Mouse (Mus musculus) kidney, postnatal 0 days (tissue): Measurements from ENCODE around the gene Cxcr2. TPM values are rescaled to one million over a fixed set of nuclear protein-coding genes. Genes with fewer than 3 reads are reported as not detected.

Experiments used
- ATAC-seq: fragments of 200-750 bp; cut with Nextera tagmentation; replicated peaks from 2 replicates; pipeline ENCODE4 v1.8.0; 2017; ENCODE audit warnings: low read depth, moderate number of reproducible peaks, moderate TSS enrichment, moderate library complexity; ENCODE audit not compliant: low FRiP score
- DNase-seq: peaks from one replicate; pipeline ENCODE4 v3.0.0-alpha.2; 2016; ENCODE audit warnings: low spot score
- H3K27ac ChIP-seq: fragments of 300-500 bp; sonication (generic); 2 replicates; pipeline ENCODE4 v1.5.1; 2014; ENCODE audit warnings: mild to moderate bottlenecking
- H3K27me3 ChIP-seq: fragments of 300-500 bp; sonication (generic); 2 replicates; pipeline ENCODE4 v1.6.1; 2014; ENCODE audit warnings: low read length, mixed read lengths; ENCODE audit not compliant: insufficient read depth
- H3K36me3 ChIP-seq: fragments of 300-500 bp; sonication (generic); 2 replicates; pipeline ENCODE4 v1.6.1; 2014; ENCODE audit warnings: low read length, mixed read lengths; ENCODE audit not compliant: insufficient read depth
- H3K4me1 ChIP-seq: fragments of 300-500 bp; sonication (generic); replicated peaks from 2 replicates; pipeline ENCODE4 v1.6.1; 2014; ENCODE audit warnings: antibody characterized with exemption, low read length, mixed read lengths; ENCODE audit not compliant: insufficient read depth
- H3K4me2 ChIP-seq: fragments of 300-500 bp; sonication (generic); 2 replicates; pipeline ENCODE4 v1.6.1; 2014; ENCODE audit warnings: mild to moderate bottlenecking, low read length, moderate library complexity, mixed read lengths
- H3K4me3 ChIP-seq: fragments of 300-500 bp; sonication (generic); replicated peaks from 2 replicates; pipeline ENCODE4 v1.5.1; 2014; ENCODE audit warnings: low read depth, low read length
- H3K9ac ChIP-seq: fragments of 300-500 bp; sonication (generic); 2 replicates; pipeline ENCODE4 v1.6.1; 2014; ENCODE audit warnings: low read depth, low read length
- H3K9me3 ChIP-seq: fragments of 300-500 bp; sonication (generic); replicated peaks from 2 replicates; pipeline ENCODE4 v1.6.1; 2016; ENCODE audit warnings: low read length, inconsistent platforms, mixed read lengths
- CTCF ChIP-seq: IDR thresholded peaks from 2 replicates; pipeline ENCODE4 v1.5.1; 2016; ENCODE audit warnings: antibody characterized with exemption, low read depth, mild to moderate bottlenecking, moderate library complexity
- WGBS: fragments of 180-500 bp; shearing (Covaris S2); extraction: QIAGEN DNeasy Blood & Tissue Kit; methylation state at CpG from one replicate; pipeline ENCODE4 v1.1.7; 2014; 5-methylcytosine and 5-hydroxymethylcytosine counted together
- polyA plus RNA-seq: library from polyadenylated mRNA; unstranded; fragments of >200 nt; fragmentation: Nextera tagmentation; extraction: Ambion mirVana; gene quantifications from 2 replicates; pipeline ENCODE4 v1.2.1, GENCODE M21; 2015

Gene Cxcr2
- polyA plus RNA-seq, 1 experiment from 2014 or later = 0.30 TPM

DNA sequence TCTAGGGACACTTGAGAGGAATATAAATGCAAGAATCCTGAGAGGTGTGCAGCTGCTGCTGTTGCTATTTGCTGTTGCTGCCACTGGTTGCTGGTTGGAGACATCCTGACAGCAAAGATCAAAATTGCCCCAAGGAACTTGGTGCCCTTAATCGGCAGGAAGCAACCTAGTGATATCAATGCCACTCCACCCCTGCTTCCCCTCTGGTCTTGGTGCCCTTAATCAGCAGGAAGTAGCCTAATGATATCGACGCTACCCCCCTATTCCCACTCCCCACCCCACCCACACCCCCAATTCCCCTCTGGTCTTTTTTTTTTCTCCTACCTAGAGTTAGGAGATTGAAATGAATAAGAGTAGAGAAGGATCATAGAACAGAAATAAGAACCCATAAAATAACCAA is 18.9 kb downstream of the Cxcr2 start:
- H3K9ac ChIP-seq = no peak overlapping the region
- TF ChIP-seq CTCF = no peak
- no peak for DNase-seq
- no peak overlapping the region for H3K4me2 ChIP-seq
- H3K9me3 ChIP-seq = no peaks in the 10 kb centered on the region
- no peaks in the 10 kb centered on the region for H3K36me3 ChIP-seq
- H3K4me3 ChIP-seq = no peak overlapping the region
- H3K4me1 ChIP-seq = 0 out of 2 replicates have a peak, but pooled peaks cover 3% of the 10 kb centered on the region
- H3K27me3 ChIP-seq = no peaks in the 10 kb centered on the region
- H3K27ac ChIP-seq = no peak overlapping the region
- no peak for ATAC-seq
- WGBS = 84% methylated on average over 3 of the region's 3 CpGs

DNA sequence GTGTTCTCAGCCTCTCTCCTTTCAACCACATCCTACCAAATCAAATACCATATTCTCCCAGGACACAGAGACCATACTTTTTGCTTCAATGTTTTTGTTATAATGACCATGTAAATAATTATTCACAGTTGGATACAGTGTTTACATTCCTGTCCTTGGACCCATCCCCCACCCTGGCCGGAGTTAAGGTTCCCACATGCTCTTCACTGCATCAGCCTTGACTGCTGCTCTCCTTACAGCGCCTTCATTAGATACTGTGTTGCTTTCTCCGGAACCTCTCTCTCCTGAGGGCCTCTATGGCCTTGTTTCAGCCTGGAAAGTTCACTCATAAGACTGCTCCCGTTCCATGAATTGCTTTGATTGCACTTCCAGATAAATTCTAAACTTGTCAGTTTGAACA is 21.9 kb downstream of the Cxcr2 start:
- Histone ChIP-seq H3K4me2 (no peak overlapping the region), H3K36me3 (no peaks in the 10 kb centered on the region), H3K27me3 (no peaks in the 10 kb centered on the region), H3K4me3 (no peak overlapping the region), H3K4me1 (no peaks in the 10 kb centered on the region), H3K9ac (no peak overlapping the region), H3K27ac (no peak overlapping the region), H3K9me3 (no peaks in the 10 kb centered on the region)
- WGBS = 72% methylated on average over 4 of the region's 4 CpGs
- no peak for TF ChIP-seq CTCF
- no peak for DNase-seq
- no peak for ATAC-seq

DNA sequence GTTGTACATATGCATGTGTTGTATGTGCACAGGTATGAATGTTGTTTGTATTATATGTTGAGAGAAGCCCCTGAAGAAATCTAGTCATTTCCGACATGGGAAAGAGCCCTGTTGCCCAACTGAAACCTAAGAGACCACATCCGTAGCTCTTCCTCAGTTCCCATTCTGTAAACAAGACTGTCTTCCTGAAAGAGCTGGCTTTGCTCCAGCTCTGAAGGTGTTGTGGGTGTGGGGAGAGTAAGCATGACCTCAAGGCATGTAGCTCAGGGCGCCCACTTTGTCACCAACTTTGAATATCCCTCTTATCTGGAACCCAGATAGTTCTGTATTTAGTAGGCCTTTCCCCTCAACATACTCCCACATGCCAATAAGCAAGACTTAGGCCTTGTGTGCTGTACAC is 24.8 kb downstream of the Cxcr2 start:
- Histone ChIP-seq H3K9ac (no peak overlapping the region), H3K36me3 (no peaks in the 10 kb centered on the region), H3K9me3 (no peaks in the 10 kb centered on the region), H3K4me1 (no peaks in the 10 kb centered on the region), H3K27me3 (no peaks in the 10 kb centered on the region), H3K27ac (no peak overlapping the region), H3K4me2 (no peak overlapping the region), H3K4me3 (no peak overlapping the region)
- no peak for DNase-seq
- TF ChIP-seq CTCF = no peak
- WGBS = 80% methylated on average over 3 of the region's 3 CpGs
- ATAC-seq = no peak

DNA sequence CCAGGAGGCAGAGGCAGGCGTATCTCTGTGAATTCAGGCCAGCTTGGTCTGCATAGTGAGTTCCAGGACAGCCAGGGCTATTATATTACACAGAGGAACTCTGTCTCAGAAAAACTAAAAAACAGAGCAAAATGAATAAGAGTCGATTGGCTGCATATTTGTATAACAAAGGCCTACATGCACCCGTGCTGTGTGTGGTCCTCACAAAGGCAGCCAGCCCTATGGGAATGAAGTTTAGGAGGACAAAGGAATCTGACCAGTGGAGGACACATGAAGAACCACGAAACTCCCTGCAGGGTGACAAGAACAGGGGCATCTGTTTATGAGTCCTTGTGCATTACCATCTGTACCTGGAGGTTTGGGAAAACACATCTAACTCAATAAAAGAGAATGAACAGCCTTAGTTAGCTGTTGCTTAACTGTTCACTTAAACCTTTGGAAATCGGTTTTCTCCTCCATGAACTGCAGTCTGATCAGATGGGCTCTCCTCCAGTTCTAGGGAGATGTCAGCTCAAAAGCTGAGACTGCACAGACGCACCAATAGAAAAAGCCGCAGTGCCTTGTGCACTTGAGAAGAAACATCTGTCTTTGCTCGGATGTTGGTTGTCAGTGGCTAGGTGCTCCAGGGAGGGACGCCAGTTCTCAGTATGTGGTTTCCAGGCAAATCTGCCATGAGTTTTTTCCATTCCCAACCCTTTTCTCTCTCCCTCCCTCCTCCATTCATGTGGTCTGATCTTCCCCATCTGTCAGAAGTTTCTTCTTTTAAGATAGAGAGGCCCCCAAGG is 26.0 kb downstream of the Cxcr2 start:
- ATAC-seq (no peak), DNase-seq (peak; percentile 73)
- Histone ChIP-seq H3K36me3 (no peaks in the 10 kb centered on the region), H3K27me3 (no peaks in the 10 kb centered on the region), H3K27ac (no peak overlapping the region; the same call in 1 of the 2 replicates), H3K9me3 (no peaks in the 10 kb centered on the region), H3K4me1 (no peaks in the 10 kb centered on the region), H3K9ac (no peak overlapping the region), H3K4me3 (no peak overlapping the region), H3K4me2 (no peak overlapping the region)
- TF ChIP-seq CTCF = no peak
- 38% methylated on average over 9 of the region's 9 CpGs for WGBS

DNA sequence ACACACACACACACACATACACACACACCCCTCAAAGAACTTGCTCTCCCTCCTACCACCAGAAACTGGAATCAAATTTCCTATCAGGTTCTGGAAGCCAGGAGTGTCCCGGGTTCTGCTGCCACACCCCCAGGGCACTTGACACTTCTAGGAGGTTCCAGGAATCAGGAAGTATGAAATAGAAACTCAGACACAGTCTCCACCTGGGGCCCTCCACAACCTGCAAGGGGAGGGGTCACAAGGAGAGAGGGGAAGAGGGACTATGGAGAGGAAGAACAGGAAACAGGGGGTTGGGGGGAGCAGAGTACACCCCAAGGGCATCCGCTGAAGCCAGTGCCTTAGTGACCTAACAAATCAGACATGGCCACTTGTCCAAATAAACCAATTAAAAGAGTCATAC is 27.7 kb downstream of the Cxcr2 start:
- no peak overlapping the region for H3K4me3 ChIP-seq
- ATAC-seq (no peak), DNase-seq (no peak)
- H3K9ac ChIP-seq = no peak overlapping the region
- no peaks in the 10 kb centered on the region for H3K9me3 ChIP-seq
- no peak overlapping the region for H3K4me2 ChIP-seq
- no peaks in the 10 kb centered on the region for H3K27me3 ChIP-seq
- no peak overlapping the region for H3K27ac ChIP-seq
- WGBS = 43% methylated on average over 2 of the region's 2 CpGs
- no peaks in the 10 kb centered on the region for H3K36me3 ChIP-seq
- no peaks in the 10 kb centered on the region for H3K4me1 ChIP-seq
- TF ChIP-seq CTCF = no peak

DNA sequence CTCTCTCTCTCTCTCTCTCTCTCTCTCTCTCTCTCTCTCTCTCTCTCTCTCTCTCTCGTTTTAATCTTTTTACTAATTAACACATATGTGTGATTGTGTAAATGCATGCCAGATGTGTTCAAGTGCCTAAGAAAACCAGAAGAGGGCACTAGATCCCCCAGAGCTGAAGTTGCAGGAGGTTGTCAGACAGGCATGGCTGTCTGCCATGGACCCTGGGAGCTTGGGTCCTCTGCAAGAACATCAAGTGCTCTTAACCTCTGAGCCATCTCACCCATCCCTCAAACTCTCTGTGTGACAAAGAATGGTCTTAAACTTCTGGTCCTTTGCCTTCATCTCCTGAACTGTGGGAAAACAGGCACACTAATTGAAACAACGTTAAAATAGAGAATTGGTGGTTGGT is 29.2 kb downstream of the Cxcr2 start:
- Histone ChIP-seq H3K4me3 (no peak overlapping the region), H3K9me3 (no peaks in the 10 kb centered on the region), H3K36me3 (no peaks in the 10 kb centered on the region), H3K27ac (no peak overlapping the region), H3K4me2 (no peak overlapping the region), H3K27me3 (no peaks in the 10 kb centered on the region), H3K4me1 (no peaks in the 10 kb centered on the region), H3K9ac (no peak overlapping the region)
- no peak for ATAC-seq
- WGBS = 66% methylated on average over 2 of the region's 2 CpGs
- no peak for DNase-seq
- peak; percentile 26; the same call in 1 of the 2 replicates for TF ChIP-seq CTCF

DNA sequence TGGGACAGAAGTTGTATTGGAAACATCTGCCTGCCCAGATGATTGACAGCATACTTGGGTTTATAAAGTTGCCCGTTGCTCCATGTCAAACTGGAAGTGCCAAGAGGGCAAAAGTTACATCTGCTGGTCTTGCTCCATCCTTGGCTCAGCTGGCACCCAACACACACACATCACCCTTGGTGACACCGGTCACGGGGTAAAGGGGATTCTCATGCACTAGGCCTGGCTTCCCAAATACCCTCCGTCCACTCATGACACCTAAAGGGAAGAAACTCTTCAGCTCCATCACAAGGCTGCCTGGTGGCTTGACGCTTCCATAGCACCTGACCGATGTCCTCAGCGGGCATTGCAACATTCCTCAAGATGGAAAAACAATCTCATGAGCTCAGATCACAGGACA is 36.7 kb downstream of the Cxcr2 start:
- no peak overlapping the region for H3K9ac ChIP-seq
- DNase-seq = no peak
- H3K36me3 ChIP-seq = no peaks in the 10 kb centered on the region
- no peak overlapping the region for H3K4me3 ChIP-seq
- H3K27ac ChIP-seq = no peak overlapping the region
- no peaks in the 10 kb centered on the region for H3K4me1 ChIP-seq
- no peak for TF ChIP-seq CTCF
- H3K9me3 ChIP-seq = no peaks in the 10 kb centered on the region
- no peak for ATAC-seq
- H3K4me2 ChIP-seq = no peak overlapping the region
- H3K27me3 ChIP-seq = no peaks in the 10 kb centered on the region
- WGBS = 90% methylated on average over 7 of the region's 7 CpGs
